Mouse (Mus musculus) granulocyte monocyte progenitor cell, adult 5-6 weeks (primary cell): ENCODE data around the gene Daam1. TPM values are rescaled to one million over a fixed set of nuclear protein-coding genes. Genes with fewer than 3 reads are reported as not detected.

Source experiments
- ATAC-seq: replicated peaks from 2 replicates; pipeline ENCODE4 v1.8.0; 2016; ENCODE audit warnings: mild to moderate bottlenecking, moderate TSS enrichment, inconsistent platforms; ENCODE audit not compliant: poor library complexity, severe bottlenecking
- total RNA-seq, 2 experiments: library from RNA; stranded (forward) in 1 of 2; stranded (reverse) in 1 of 2; fragments of 200-712, 200-1000 nt in 1 of 2; fragments of >200 nt in 1 of 2; fragmentation: Nextera tagmentation in 1 of 2; gene quantifications; 2 replicates each; pipeline ENCODE4 v1.2.3; 2014 to 2017

Daam1 gene
- 8.8 and 9.4 TPM in 2 replicates for total RNA-seq (2014; fragmentation: Nextera tagmentation)
- total RNA-seq (2017): 17.8 and 18.4 TPM in 2 replicates

- ATAC-seq: peak; percentile 93
Observed at GRCm38 (mm10) chr12:71830607-71831257, at the start of gene Daam1. Gene Daam1 (plus strand): TSS chr12:71831078.

GRCm38 (mm10) chr12:71781220-71781619 lies 49.7 kb upstream of the Daam1 start:
- no peak for ATAC-seq

DNA sequence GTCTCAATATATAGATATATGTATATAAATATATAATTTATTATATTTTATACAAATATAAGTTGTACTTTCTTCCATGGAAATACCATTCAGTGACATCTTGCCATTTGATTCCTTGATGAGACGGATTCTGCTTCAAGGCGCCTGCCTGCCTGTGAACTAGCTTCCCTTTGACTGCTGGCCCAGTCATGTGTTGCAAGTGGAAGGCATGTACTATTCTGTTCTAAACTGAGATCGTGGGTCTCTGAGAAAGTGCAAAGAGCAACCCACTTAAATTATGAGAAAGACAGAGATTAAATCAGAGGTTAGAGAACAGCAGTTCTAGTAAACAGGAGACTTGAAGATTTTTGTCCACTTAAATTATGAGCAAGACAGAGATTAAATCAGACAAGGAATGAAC lies 46.9 kb upstream of the Daam1 start:
- no peak for ATAC-seq

DNA sequence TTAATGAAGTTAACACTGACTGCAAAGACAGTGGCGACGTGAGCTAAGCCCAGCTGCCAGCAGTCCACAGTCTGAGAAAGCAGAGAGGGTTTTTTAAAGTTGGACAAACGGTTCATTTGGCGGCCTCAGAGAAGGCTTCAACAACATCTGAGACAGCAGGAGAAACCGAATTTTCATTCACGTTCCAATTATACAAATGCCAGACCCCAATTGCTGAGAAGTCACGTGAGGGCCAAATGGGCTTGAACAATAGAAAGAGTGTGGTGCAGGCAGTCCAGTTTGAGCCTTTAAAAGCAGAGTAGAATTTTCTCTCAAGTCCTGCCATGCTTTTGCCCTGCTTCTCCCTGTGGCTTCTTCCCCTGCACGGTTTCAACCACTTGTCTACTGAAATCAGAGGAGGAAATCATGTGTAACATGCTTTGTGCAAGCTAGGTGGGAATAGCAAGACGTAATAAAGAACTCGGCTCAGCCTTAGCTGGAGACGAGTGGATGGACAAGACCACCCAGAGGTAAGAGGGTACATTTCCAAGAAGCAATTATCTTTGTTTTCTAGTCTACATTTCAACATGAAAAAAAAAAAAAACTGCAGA lies 46.1 kb upstream of the Daam1 start:
- ATAC-seq: no peak

GRCm38 (mm10) chr12:71786521-71786920 lies 44.4 kb upstream of the Daam1 start:
- no peak for ATAC-seq

GRCm38 (mm10) chr12:71788791-71789190 lies 42.1 kb upstream of the Daam1 start:
- ATAC-seq: no peak

GRCm38 (mm10) chr12:71790581-71790980 lies 40.3 kb upstream of the Daam1 start:
- ATAC-seq: no peak

GRCm38 (mm10) chr12:71793114-71793513 lies 37.8 kb upstream of the Daam1 start:
- no peak for ATAC-seq

DNA sequence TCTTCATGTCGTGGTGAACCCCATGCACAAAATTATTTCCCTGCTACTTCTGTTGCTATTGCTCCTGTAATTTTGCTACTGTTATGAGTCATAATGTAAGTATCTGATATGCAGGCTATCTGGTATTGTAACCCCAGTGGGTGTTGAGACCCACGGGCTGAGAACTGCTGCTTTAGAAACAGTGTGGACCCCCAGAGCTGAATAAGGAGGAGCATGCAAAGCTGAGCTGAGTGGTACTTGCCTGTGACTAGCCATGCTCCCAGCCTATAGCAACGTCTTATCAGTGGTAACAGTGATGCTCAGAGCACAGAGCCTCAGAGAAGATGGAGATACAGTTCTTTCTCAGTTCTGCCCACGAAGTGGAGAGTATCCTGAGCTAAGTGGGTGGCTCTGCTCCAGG lies 35.3 kb upstream of the Daam1 start:
- ATAC-seq: no peak

DNA sequence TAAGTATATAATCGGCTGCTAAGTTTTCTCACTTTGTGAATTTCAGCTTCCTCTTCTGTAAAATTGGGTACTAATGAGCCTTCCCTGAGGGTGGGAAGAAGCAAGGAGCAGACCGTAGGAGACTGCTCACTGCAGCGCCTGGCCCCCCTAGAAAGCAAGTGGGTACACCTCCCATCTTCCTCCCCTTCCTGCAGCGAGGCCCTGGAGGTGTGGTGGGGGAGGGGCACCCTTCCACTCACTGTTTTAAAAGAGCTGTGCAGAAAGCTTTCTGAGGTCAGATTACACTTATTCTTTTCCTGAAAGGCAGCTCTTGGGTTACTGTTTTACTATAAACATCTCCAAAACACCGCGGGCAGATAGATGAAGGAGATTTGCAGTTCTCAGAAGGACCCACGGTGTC lies 34.4 kb upstream of the Daam1 start:
- no peak for ATAC-seq

DNA sequence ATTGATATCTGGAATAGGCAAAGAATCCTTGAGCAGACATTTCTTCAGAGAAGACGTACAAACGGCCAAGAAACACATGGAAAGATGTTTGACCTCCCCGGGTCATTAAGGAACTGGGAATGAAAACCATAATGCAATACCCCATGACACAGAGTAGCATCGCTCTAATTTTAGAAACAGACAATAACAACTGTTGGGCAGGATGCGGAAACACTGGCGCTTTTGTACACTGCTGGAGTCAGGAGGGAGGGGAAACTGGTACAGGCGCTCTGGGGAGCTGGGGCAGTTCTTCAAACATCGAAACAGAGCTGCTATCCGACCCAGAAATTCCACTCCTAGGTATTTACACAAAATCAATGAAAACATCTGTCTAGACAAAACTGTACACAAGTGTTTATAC lies 23.6 kb upstream of the Daam1 start:
- 0 out of 2 replicates have a peak, but pooled peaks have one; percentile 20 for ATAC-seq

- ATAC-seq: no peak
Observed at GRCm38 (mm10) chr12:71808631-71809030, 22.2 kb upstream of the Daam1 start.

DNA sequence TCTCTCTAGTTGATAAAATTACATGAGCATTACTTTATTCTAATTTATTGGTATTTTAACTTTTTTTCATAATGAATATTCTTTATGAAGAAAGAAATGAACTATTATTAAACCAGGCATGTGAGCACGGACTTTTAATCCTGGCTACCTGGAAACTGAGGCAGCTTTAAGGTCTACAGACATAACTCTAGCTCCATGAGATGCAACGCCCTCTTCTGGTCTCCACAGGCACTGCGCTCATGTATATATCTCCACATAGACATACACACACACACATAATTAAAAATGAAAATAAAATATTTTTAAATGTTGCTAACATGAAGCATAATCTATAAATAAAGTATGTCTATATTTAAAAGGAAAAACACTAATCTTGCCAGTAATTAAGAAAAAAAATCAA lies 21.3 kb upstream of the Daam1 start:
- no peak for ATAC-seq

DNA sequence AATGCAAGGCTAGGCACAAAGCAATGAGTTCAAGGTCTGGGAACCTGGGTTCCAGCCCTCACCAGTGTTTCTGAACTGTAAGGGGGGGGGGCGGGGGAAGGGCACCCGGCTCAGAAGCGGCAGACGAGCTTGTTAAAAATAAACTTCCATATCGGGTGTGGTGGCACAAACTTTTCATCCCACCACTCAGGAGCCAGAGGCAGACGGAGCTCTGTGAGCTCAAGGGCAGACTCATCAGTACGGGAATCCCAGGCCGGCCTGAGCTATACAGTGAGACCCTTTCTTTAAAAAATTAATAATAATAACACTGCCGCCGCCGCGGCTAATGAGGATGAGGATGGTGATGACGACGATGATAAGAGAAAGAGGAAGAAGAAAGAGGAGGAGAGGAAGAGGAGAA lies 18.3 kb upstream of the Daam1 start:
- ATAC-seq: no peak

GRCm38 (mm10) chr12:71813251-71813650 lies 17.6 kb upstream of the Daam1 start:
- ATAC-seq: no peak

DNA sequence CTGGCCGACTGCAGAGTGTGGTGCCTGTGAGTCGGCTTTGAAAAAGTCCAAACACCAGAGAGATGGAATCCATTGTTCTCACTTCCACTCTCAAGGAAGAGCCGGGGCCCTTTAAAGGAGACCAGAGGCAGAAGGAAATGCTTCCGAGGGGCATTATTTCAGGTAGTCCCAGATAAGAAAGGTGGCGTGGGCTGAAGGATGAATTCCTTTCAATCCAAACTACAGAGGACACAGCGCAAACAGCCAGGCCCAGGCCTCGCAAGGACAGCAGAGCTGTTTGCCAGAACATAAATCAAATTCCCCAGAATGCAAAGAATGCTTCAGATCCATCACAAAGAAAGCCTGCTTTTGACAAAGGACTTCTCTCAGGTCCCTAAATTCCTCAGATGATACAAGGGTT lies 17.1 kb upstream of the Daam1 start:
- no peak for ATAC-seq

DNA sequence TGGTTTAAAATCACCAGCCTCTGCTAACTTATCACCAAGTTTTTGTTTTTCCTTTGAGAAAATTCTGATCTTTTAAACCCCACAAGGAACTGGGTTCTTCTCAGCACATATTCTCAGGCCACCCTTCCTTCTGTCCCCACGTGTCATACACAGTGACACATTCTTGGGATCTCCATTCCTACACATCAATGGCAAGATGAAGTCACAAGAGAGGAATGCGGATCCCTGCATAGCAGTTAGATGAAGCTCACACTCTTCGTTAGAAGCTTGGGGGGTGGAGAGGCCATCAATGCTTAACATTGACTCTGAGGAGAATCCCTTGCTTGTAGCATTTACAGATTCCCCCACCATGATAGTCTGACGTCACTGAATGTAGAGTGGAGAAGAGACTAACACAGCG lies 10.8 kb upstream of the Daam1 start:
- no peak for ATAC-seq

- peak; percentile 62 for ATAC-seq
Observed at GRCm38 (mm10) chr12:71821272-71821671, 9.6 kb upstream of the Daam1 start.

DNA sequence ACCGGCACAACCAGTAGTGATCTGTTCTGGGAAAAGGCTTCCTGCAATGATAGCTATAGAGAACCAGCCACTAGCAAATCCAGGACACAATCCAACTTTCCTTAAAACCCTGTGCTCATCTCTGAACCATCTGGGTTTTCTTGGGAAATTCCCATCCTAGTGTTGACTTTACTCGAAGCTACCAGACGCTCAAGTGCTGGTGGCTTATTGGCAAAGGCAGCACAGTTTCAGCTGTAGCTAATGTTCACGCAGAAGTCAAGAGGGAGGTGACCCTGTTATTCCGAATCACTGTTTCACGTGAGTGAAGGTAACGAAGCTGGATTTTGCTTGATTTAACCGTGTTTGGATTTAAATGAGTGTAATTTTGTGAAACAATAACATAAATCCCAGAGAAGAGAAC lies 9.1 kb upstream of the Daam1 start:
- no peak for ATAC-seq

DNA sequence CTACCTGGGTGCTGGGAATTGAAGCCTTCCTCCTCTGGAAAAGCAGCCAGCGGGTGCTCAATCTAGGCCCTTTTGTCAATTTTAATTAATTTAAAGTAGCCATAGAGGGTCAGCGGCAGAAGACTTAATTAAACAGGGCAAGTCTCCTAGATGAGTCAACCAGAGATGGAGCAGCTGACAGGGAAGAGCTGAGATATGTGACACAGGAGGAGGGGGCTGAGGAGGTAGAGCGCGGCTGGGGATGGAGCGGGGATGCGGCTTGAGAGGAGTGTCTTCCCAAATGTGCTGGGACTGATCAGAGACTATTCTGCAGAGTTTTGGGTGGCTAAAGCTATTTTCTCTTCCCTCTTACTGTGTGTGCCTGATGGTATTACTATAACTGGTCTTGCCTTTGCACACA lies 6.0 kb upstream of the Daam1 start:
- ATAC-seq: no peak

GRCm38 (mm10) chr12:71830139-71830538 lies 739 bp upstream of the Daam1 start:
- ATAC-seq: no peak
